Mouse (Mus musculus): ENCODE results near the gene Vmn1r184.
"Not testable (repeated sequence)": the region's sequence is repeated elsewhere in the genome, so short reads cannot be mapped to it uniquely, and the experiment has no call there.

The Vmn1r184 gene
- long read RNA-seq, experiment 1: 0 reads
- long read RNA-seq, experiment 2: 0 reads

DNA sequence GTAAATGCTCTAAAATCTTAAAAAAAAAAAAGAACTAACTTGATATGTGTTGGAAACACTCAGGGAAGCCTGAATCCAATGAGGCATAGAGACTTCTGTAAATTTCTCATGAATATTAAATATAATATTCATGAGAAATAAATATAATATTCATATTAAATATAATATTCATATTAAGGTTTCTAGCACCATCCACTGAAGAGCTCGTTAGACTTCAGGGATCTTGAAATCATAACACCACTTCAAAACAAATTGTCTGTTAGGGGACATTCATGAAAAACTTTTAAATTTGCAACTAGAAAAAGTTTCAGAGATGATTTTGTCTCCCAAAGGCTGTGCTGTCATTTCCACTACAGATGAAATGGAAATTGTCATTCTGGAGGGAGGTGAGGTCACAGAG lies at the start of gene Vmn1r184:
Gene Vmn1r184 (plus strand): TSS at position 301 of the 400 bp plus-strand sequence.
- intact Hi-C loops (cut with DNase I): not testable (repeated sequence)

DNA sequence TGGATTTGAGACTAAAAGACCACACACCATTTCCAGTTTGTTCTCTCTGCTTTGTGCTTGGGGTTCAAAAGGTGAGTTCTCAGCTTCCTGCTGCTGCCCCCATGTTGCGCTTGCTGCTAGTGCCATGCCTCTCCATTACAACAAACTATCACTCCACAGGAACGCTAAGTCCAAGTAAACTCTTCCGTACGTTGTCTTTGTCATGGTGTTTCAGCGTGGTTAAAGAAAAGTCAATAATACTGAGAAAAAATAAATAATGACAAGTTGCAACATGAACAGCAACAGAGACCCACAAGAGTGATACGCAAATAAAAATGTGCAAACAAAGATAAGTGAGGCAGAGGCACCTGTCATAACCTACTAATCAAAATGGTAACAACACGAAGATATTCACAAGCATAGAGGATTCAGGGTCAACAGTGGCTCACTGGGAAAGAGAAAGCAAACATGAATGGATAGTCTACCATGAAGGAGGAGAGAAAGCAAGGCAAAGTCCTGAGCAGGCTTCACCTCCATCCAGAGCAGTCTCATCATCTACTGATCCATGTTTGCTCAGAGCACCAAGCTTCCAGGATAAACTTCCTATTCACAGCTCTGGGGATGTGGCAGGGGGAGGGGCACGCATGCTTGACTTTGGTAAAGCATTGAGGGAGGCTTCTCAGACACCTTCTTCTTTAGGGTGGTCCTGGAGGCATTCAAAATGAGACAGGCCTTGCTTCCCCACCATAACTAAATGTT lies 43.5 kb downstream of the Vmn1r184 start:
- intact Hi-C loops (cut with DNase I): not testable (repeated sequence)

DNA sequence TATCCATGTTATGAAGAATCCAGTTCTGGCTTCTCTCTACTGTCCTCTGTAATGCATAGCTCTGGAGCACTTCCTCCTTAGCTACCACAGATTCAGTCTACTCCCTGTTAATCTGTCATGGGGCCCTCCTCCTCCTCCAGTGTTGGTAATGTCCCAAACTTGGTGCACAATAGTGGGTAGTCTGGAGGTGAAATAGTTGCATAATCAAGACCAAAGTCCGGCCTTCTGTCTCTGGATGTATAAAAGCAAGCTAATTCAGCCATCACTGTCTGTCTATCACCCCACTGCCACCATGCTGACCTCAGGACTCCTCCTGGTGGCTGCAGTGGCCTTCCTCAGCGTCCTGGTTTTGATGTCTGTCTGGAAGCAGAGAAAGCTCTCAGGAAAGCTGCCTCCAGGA lies 46.8 kb downstream of the Vmn1r184 start, which contains the start of gene Cyp2a4:
Gene Cyp2a4 (plus strand): TSS at position 244 of the 400 bp plus-strand sequence.
- intact Hi-C loops (cut with DNase I): not testable (repeated sequence)

DNA sequence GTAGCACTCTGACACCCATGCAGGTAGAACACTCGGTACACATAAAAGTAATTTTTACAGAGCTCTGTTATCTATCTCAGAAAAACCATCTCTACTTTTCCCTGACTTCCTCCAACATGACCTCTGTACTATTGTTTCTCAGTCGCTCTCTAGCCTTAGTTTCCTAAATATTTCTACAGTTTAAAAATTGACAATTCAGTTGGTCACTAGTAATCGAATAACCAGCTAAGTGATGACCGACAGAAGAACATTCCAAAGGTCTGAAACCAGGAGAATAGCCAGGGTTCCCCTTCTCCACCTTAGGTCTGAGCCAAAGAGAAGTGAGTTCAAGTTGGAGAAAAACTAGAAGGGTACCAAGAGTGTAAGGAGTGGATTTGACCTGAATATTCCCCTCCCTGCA lies 51.7 kb downstream of the Vmn1r184 start:
- intact Hi-C loops (cut with DNase I): not testable (repeated sequence)

DNA sequence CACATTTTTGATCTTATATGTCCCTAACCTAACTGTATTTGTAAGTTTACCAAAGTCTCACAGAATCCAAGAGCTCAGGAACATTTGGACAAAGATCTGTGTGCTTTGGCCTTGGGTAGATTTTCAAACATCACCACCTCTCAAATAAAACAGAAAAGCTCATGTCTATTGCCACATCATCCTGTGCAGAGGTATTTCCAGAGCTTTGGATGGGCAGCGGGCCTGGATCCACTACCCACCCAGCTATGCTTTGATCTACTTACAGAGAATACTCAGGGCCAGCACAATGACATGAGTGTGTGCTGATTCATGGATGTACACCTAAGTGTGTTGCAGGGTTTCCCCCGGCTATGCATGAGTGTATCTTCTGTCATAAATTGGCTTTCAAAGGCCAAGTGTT lies 55.1 kb downstream of the Vmn1r184 start:
- intact Hi-C loops (cut with DNase I): not testable (repeated sequence)

DNA sequence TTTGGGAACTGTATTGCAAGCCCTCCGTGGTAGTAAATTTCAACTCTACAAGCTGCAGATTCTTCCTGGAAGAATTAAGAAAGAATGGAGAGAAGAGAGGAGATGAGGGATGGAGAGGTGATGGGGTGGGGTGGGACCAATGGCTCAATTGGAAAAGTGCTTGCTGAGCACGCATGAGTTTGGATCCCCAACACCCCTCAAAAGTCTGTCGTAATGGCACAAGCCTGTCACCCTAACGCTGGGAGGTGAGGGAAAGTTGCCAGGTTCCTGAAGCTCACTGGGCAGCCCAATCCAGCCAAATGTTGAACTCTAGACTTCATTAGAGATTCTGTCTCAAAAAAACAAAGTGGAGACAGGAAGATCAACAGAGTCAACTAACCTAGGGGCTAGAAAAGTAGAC lies 55.7 kb downstream of the Vmn1r184 start:
- intact Hi-C loops (cut with DNase I): not testable (repeated sequence)

All from adrenal gland (tissue).